Mouse (Mus musculus): ENCODE results near the gene Mtmr12. TPM values are rescaled to one million over a fixed set of nuclear protein-coding genes. Genes with fewer than 3 reads are reported as not detected.
"Not testable (repeated sequence)": the region's sequence is repeated elsewhere in the genome, so short reads cannot be mapped to it uniquely, and the experiment has no call there.

The Mtmr12 gene
- polyA plus RNA-seq (2014; fragmentation: Nextera tagmentation; extraction: Ambion mirVana), result 15.5 and 16.0 TPM in 2 replicates

DNA sequence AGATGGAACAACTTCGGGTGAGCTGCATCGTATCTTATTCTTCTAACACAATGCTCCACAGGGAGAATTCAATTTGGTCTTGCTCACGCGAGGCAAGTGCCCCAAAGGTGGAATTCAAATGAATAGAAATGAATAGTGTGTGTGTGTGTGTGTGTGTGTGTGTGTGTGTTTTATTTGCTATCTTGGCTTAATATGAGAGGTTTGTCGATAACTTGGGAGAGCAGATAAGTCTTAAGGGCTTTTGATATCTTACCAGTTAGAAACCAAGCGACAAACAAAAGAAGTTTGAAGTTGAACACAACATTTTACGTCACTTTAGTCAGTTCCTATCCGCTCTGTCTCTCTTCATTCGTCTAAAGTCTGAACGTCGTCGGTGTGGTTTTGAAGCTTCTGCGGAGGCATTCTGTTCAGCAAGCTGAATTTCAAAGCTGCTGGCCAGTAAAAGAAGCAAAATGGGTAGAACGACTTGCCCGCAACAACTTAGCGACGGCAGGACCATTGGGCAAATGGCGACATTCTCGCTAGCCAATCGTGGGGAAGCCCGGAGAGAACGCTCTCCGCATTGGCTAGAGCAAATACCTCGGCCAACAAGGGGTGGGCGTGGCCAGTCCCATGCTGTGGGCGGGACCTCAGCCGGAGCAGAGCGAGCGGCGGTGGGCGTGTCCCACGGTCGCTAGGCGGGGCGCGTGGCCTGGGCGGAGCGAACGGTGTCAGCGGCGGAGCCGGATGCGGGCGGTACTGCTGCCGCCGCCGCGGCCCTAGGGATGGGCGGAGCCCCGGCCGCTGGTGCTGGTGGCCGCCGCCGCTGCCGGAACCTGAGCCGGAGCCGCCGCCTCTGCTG is at the start of gene Mtmr12:
TSS of gene Mtmr12 (plus strand) at position 710 of the 841 bp plus-strand sequence.
- peak; percentile 99 for DNase-seq (ENCODE audit: low spot score)
- H3K9ac ChIP-seq (ENCODE audit: low read depth, low read length), result peak within 1 kb of the TSS; percentile 95
- ATAC-seq (ENCODE audit: low read depth), result peak; percentile 98
- H3K27ac ChIP-seq (replicated peaks; ENCODE audit: low read depth, low read length), result peak within 1 kb of the TSS; percentile 90
- WGBS, result under 1% methylated on average over 38 of the region's 58 CpGs
- H3K4me1 ChIP-seq (ENCODE audit: control insufficient read depth, insufficient read depth, low read length), result peaks cover 25% of the 10 kb centered on the region
- H3K9me3 ChIP-seq (ENCODE audit: control insufficient read depth, low read length), result no peaks in the 10 kb centered on the region
- no peaks in the 10 kb centered on the region for H3K36me3 ChIP-seq (ENCODE audit: control insufficient read depth, insufficient read depth, low read length)
- H3K27me3 ChIP-seq (replicated peaks; ENCODE audit: control insufficient read depth, insufficient read depth, low read length), result no peaks in the 10 kb centered on the region
- peak within 1 kb of the TSS; percentile 79 for H3K4me2 ChIP-seq (ENCODE audit: low read depth, low read length)
- H3K4me3 ChIP-seq (ENCODE audit: low read depth, low read length), result peak within 1 kb of the TSS; percentile 97

DNA sequence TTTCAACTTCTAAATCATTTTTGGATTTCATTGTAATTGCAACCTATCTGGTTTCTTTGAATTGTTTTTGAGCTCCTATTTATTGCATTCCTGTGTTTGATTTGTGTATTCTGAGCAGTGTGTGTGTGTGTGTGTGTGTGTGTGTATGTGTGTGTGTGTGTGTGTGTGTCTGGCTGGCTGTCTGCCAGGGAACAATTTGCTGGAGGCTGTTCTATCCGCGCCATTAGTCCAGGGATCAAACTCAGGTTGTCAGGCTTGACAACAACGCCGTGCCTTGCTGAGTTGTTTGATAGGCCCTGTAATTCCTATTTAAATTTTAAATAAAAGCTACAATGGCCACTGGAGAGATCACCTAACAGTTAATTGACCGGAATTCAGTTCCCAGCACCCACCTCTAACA is 26.7 kb upstream of the Mtmr12 start:
- H3K9ac ChIP-seq (ENCODE audit: low read depth, low read length), result no peak overlapping the region
- DNase-seq (ENCODE audit: low spot score) (no peak), ATAC-seq (ENCODE audit: low read depth) (no peak)
- H3K4me1 ChIP-seq (ENCODE audit: control insufficient read depth, insufficient read depth, low read length), result no peaks in the 10 kb centered on the region
- WGBS, result 81% methylated on average over 5 of the region's 5 CpGs
- H3K27me3 ChIP-seq (replicated peaks; ENCODE audit: control insufficient read depth, insufficient read depth, low read length), result no peaks in the 10 kb centered on the region
- H3K4me3 ChIP-seq (ENCODE audit: low read depth, low read length), result no peak overlapping the region
- no peak overlapping the region for H3K27ac ChIP-seq (replicated peaks; ENCODE audit: low read depth, low read length)
- H3K4me2 ChIP-seq (ENCODE audit: low read depth, low read length), result no peak overlapping the region
- peaks cover 82% of the 10 kb centered on the region for H3K36me3 ChIP-seq (ENCODE audit: control insufficient read depth, insufficient read depth, low read length)
- no peaks in the 10 kb centered on the region for H3K9me3 ChIP-seq (ENCODE audit: control insufficient read depth, low read length)

DNA sequence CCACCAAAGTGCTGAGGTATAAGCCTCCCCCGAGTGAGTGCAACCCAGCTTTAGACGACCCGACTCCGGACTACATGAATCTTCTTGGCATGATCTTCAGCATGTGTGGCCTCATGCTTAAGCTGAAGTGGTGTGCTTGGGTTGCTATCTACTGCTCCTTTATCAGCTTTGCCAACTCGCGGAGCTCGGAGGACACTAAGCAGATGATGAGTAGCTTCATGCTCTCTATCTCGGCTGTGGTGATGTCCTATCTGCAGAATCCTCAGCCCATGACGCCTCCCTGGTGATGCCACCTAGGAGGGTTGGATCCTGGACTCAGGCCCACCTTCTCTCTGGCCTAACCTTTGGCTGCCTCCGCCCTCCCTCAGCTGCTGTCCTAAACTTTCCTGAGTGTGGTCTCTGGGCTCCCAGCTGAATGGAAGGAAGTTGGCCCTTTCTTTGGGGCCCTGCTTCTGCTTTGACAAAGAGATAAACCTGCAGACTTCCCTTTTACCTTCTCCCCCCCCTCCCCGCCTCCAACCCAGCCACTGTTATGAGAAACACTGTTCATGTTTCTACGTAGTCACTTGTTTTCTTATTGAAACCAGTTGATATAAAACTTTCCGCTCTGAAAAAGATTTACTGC is 23.5 kb upstream of the Mtmr12 start:
- WGBS, result 93% methylated on average over 12 of the region's 13 CpGs
- not testable (repeated sequence) for DNase-seq (ENCODE audit: low spot score)
- peaks cover 78% of the 10 kb centered on the region for H3K36me3 ChIP-seq (ENCODE audit: control insufficient read depth, insufficient read depth, low read length)

DNA sequence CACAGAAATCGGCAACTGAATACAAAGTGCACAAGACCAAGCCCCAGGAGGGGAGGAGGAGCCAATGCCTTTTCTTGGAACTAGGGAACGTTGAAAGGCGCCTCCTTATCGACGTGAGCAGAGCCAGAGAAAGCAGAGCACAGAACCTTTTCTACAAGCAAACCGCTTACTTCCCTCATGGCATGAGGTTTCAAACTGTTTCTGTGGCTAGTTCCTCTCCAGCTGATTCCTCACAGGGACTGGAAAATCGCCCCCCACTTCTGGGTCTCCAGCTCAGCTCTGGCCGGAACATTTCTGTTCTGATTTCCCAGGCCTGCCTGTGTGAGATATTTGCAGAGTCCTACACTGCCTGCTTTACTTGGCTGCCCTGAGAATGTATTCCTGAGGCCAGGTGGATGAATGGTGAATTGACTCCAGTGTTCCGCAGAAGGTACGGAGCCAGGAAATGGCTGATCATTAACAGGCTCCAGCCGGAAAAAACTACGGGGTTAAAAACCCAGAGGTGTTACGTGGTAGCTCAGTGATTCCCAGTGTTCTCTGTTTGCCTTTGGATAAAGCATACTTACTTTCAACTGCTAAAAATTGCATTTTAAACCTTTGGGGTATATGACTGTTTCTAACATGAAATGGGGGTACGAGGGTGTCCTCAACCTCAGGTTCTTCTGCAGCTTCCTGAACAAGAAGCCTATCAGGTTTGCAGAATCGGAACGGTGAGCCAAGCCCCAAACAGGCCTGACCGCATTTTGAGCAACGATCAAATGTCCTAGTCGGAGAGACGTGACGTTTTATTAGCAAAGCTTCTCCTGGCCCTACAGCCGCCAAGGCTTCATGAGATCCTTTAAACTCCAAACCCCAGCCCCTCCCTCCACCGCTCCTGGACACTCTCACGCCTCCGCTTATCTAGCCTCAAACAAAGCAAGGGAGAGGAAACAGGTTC is 10.7 kb upstream of the Mtmr12 start:
- ATAC-seq (ENCODE audit: low read depth) (peak; percentile 77), DNase-seq (ENCODE audit: low spot score) (peak; percentile 84)
- peak overlapping the region; percentile 20 for H3K4me2 ChIP-seq (ENCODE audit: low read depth, low read length)
- peak overlapping the region; percentile 2; the same call in 1 of the 2 replicates for H3K4me3 ChIP-seq (ENCODE audit: low read depth, low read length)
- peak overlapping the region; percentile 34; the same call in 1 of the 2 replicates for H3K9ac ChIP-seq (ENCODE audit: low read depth, low read length)
- WGBS, result 41% methylated on average over 25 of the region's 25 CpGs
- peaks cover 11% of the 10 kb centered on the region; the same call in 1 of the 2 replicates for H3K36me3 ChIP-seq (ENCODE audit: control insufficient read depth, insufficient read depth, low read length)
- peak overlapping the region; percentile 77 for H3K27ac ChIP-seq (replicated peaks; ENCODE audit: low read depth, low read length)
- no peaks in the 10 kb centered on the region for H3K9me3 ChIP-seq (ENCODE audit: control insufficient read depth, low read length)
- H3K4me1 ChIP-seq (ENCODE audit: control insufficient read depth, insufficient read depth, low read length), result no peaks in the 10 kb centered on the region
- H3K27me3 ChIP-seq (replicated peaks; ENCODE audit: control insufficient read depth, insufficient read depth, low read length), result no peaks in the 10 kb centered on the region

More for the DNA sequence above, 23.5 kb upstream of the Mtmr12 start:
- not testable (repeated sequence) for H3K27me3 ChIP-seq (replicated peaks; ENCODE audit: control insufficient read depth, insufficient read depth, low read length); H3K4me2 ChIP-seq (ENCODE audit: low read depth, low read length); ATAC-seq (ENCODE audit: low read depth); H3K9me3 ChIP-seq (ENCODE audit: control insufficient read depth, low read length); H3K4me3 ChIP-seq (ENCODE audit: low read depth, low read length); H3K4me1 ChIP-seq (ENCODE audit: control insufficient read depth, insufficient read depth, low read length); H3K9ac ChIP-seq (ENCODE audit: low read depth, low read length); H3K27ac ChIP-seq (replicated peaks; ENCODE audit: low read depth, low read length)

DNA sequence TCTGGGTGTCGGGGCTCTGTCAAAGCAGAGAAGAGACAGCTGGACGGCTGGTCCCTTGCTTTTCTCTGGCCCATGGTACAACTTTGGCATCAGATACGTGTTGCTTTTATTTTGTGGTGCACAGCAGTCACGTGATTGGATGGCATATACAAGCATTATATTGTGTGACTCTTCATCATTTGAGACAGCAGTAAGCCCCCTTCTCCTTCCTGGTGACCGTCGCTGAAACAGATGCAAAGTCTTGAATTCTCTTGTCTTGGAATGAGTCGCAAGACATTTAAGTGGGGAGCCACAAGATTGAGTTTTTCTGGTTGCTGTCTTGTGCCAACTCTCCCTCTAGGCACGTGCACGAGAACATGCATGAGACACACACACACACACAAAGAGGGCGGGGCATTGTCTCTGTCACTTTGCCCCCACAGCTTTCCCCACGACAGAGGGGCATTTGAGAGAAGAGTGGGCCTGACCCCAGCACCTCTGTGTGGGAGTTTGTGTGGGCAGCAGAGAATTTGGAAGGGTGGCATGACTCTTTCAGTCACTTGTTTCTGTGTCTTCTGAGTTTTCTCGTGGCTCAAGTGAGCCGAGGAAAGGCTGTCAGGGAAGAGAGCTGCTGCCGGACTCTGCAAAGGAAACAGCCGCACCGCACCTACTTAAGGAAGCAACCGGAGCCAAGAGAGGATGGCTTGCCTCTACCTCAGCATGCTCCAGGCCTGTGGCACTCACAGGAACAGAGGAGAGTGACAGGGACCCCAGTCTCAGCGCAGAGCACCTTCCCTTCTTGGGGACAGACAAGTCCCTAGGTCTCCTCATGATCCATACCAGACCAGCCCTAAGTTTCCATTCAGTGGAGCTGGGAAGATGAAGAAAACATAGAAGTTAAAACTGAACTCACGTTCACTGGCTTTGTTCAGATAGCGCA is 9.8 kb upstream of the Mtmr12 start:
- Histone ChIP-seq H3K4me3 (ENCODE audit: low read depth, low read length) (no peak overlapping the region), H3K9ac (ENCODE audit: low read depth, low read length) (no peak overlapping the region)
- WGBS, result 61% methylated on average over 20 of the region's 20 CpGs

DNA sequence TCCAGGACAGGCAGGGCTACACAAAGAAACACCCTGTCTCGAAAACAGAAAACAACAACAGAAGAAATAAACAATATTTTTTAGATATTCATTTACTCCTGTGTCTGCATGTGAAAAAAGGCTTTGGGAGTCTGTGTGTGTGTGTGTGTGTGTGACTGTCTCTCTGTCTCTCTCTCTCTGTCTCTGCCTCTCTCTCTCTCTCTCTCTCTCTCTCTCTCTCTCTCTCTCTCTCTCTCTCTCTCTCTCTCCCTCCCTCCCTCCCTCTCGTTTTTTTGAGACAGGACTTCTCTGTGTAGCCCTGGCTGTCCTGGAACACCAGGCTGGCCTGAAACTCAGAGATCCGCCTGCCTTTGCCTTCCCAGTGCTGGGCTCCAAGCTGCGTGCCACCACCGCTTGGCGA is 8.9 kb upstream of the Mtmr12 start:
- Histone ChIP-seq H3K36me3 (ENCODE audit: control insufficient read depth, insufficient read depth, low read length) (no peaks in the 10 kb centered on the region), H3K9ac (ENCODE audit: low read depth, low read length) (no peak overlapping the region), H3K9me3 (ENCODE audit: control insufficient read depth, low read length) (no peaks in the 10 kb centered on the region), H3K4me2 (ENCODE audit: low read depth, low read length) (no peak overlapping the region), H3K4me1 (ENCODE audit: control insufficient read depth, insufficient read depth, low read length) (no peaks in the 10 kb centered on the region), H3K27ac (replicated peaks; ENCODE audit: low read depth, low read length) (no peak overlapping the region), H3K4me3 (ENCODE audit: low read depth, low read length) (no peak overlapping the region), H3K27me3 (replicated peaks; ENCODE audit: control insufficient read depth, insufficient read depth, low read length) (no peaks in the 10 kb centered on the region)
- DNase-seq (ENCODE audit: low spot score), result no peak
- ATAC-seq (ENCODE audit: low read depth), result no peak
- 75% methylated on average over 5 of the region's 6 CpGs for WGBS

More for the DNA sequence above, 9.8 kb upstream of the Mtmr12 start:
- H3K4me2 ChIP-seq (ENCODE audit: low read depth, low read length), result peak overlapping the region; percentile 20
- H3K9me3 ChIP-seq (ENCODE audit: control insufficient read depth, low read length), result no peaks in the 10 kb centered on the region
- peak overlapping the region; percentile 77 for H3K27ac ChIP-seq (replicated peaks; ENCODE audit: low read depth, low read length)
- DNase-seq (ENCODE audit: low spot score) (no peak), ATAC-seq (ENCODE audit: low read depth) (no peak)
- peaks cover 7% of the 10 kb centered on the region; the same call in 1 of the 2 replicates for H3K36me3 ChIP-seq (ENCODE audit: control insufficient read depth, insufficient read depth, low read length)
- H3K27me3 ChIP-seq (replicated peaks; ENCODE audit: control insufficient read depth, insufficient read depth, low read length), result no peaks in the 10 kb centered on the region
- no peaks in the 10 kb centered on the region for H3K4me1 ChIP-seq (ENCODE audit: control insufficient read depth, insufficient read depth, low read length)

DNA sequence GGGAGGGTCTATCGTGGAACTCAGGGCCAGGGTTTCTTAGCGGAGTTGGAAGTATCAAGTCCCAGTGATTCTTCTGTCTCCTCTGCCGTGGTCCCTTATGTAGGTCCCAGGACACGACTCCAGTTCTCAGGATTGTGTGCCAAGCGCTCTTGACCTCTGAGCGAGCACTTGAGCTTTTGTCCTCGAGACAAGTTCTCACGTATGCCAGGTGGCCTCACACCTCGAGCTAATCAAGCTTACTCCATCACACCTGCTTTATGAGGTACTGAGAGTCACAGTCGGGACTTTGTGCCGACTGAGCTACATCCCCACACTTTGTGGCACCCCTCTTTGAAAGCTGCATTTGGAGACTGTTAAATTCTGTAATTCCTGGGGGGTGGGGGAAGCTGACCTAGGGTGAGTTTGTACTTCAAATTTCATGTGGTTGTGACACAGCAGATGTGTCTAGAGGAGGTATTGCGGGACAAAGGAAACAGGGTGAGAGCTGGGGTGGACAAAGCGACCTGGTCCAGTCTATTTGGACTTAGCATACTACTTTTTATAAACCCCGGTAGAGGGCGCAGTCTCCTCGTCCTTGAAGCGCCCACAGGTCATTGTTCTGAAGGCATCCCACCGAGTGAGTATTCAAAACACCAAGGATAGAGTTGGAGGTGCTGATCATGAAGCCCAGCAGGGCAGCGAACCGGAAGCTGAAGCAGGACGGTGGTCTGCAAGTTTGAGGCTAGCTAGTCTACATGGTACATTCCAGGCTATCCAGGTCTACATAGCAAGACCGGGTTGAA is 8.2 kb upstream of the Mtmr12 start:
- Histone ChIP-seq H3K27ac (replicated peaks; ENCODE audit: low read depth, low read length) (no peak overlapping the region), H3K4me2 (ENCODE audit: low read depth, low read length) (peak overlapping the region; percentile 25; the same call in 1 of the 2 replicates)
- WGBS, result 38% methylated on average over 22 of the region's 22 CpGs

More for the DNA sequence above, 8.2 kb upstream of the Mtmr12 start:
- H3K9ac ChIP-seq (ENCODE audit: low read depth, low read length), result no peak overlapping the region
- H3K4me1 ChIP-seq (ENCODE audit: control insufficient read depth, insufficient read depth, low read length), result no peaks in the 10 kb centered on the region
- peak; percentile 68 for ATAC-seq (ENCODE audit: low read depth)
- H3K36me3 ChIP-seq (ENCODE audit: control insufficient read depth, insufficient read depth, low read length), result no peaks in the 10 kb centered on the region
- DNase-seq (ENCODE audit: low spot score), result peak; percentile 86
- no peaks in the 10 kb centered on the region for H3K27me3 ChIP-seq (replicated peaks; ENCODE audit: control insufficient read depth, insufficient read depth, low read length)
- no peaks in the 10 kb centered on the region for H3K9me3 ChIP-seq (ENCODE audit: control insufficient read depth, low read length)
- no peak overlapping the region for H3K4me3 ChIP-seq (ENCODE audit: low read depth, low read length)

Measured in embryonic facial prominence, embryonic 14.5 days (tissue).